ENCODE assay signal across 8 mouse cellular contexts in genomic region chr14:75016715-75017020, GRCm38 (mm10). TPM values are rescaled to one million over a fixed set of nuclear protein-coding genes. Genes with fewer than 3 reads are reported as not detected.
A peak's percentile ranks its signal among the peaks of the same experiment; 100 is the strongest.
DNase-seq lines count a peak whose midpoint lies in the region; ATAC-seq and TF ChIP-seq lines count a peak whose summit lies in the region.

No protein-coding gene starts in this region.

- H3K36me3 ChIP-seq in heart, embryonic 14.5 days (ENCODE audit: control insufficient read depth, insufficient read depth, low read length) = no peaks in the 10 kb centered on the region
- no peaks in the 10 kb centered on the region for H3K36me3 ChIP-seq in hindbrain, embryonic 16.5 days (ENCODE audit: control insufficient read depth, insufficient read depth, low read length)
- H3K36me3 ChIP-seq in midbrain, embryonic 12.5 days = no peaks in the 10 kb centered on the region

- H3K4me3 ChIP-seq in heart, embryonic 14.5 days (ENCODE audit: control insufficient read depth in 1 of 2, insufficient read depth in 1 of 2, low read depth in 1 of 2, low read length in 2 of 2) = peak overlapping the region; percentile 77 to 93
- H3K4me3 ChIP-seq in bone marrow, adult 2 months (replicated peaks; ENCODE audit: control insufficient read depth, low read depth, low read length) = peak overlapping the region; percentile 81
- peak overlapping the region; percentile 53 for H3K4me3 ChIP-seq in hindbrain, embryonic 16.5 days (ENCODE audit: low read length)
- H3K4me3 ChIP-seq in midbrain, embryonic 12.5 days = peak overlapping the region; percentile 55

- H3K27me3 ChIP-seq in heart, embryonic 14.5 days (ENCODE audit: control insufficient read depth, insufficient read depth, low read length) = no peaks in the 10 kb centered on the region
- H3K27me3 ChIP-seq in hindbrain, embryonic 16.5 days (replicated peaks; ENCODE audit: control insufficient read depth, insufficient read depth, low read length) = 0 out of 2 replicates have a peak, but pooled peaks cover 3% of the 10 kb centered on the region
- H3K27me3 ChIP-seq in midbrain, embryonic 12.5 days = peaks cover 9% of the 10 kb centered on the region

- no peak overlapping the region; a peak in 1 of 4 replicates for H3K27ac ChIP-seq in heart, embryonic 14.5 days (replicated peaks in 1 of 2; ENCODE audit: control insufficient read depth in 1 of 2, insufficient read depth in 1 of 2, low read depth in 2 of 2, low read length in 2 of 2)
- peak overlapping the region; percentile 76 for H3K27ac ChIP-seq in bone marrow, adult 2 months (ENCODE audit: control insufficient read depth, insufficient read depth, low read depth, low read length, poor library complexity)
- H3K27ac ChIP-seq in hindbrain, embryonic 16.5 days (ENCODE audit: low read depth, low read length) = no peak overlapping the region
- H3K27ac ChIP-seq in midbrain, embryonic 12.5 days (replicated peaks) = no peak overlapping the region

- peak overlapping the region; percentile 92 for H3K4me2 ChIP-seq in heart, embryonic 14.5 days (ENCODE audit: low read length)
- peak overlapping the region; percentile 98 for H3K4me2 ChIP-seq in hindbrain, embryonic 16.5 days (ENCODE audit: low read length)
- peak overlapping the region; percentile 96 for H3K4me2 ChIP-seq in midbrain, embryonic 12.5 days (replicated peaks)

- H3K4me1 ChIP-seq in heart, embryonic 14.5 days (ENCODE audit: control insufficient read depth in 2 of 2, insufficient read depth in 2 of 2, low read length in 2 of 2) = peaks cover 9 to 27% of the 10 kb centered on the region in 2 experiments
- H3K4me1 ChIP-seq in bone marrow, adult 2 months (ENCODE audit: control insufficient read depth, insufficient read depth, low read length) = peaks cover 3% of the 10 kb centered on the region; the same call in 1 of the 2 replicates
- H3K4me1 ChIP-seq in hindbrain, embryonic 16.5 days (ENCODE audit: control insufficient read depth, insufficient read depth, low read depth, low read length) = peaks cover 3% of the 10 kb centered on the region; the same call in 1 of the 2 replicates
- H3K4me1 ChIP-seq in midbrain, embryonic 12.5 days = peaks cover 6% of the 10 kb centered on the region

- no peaks in the 10 kb centered on the region for H3K9me3 ChIP-seq in heart, embryonic 14.5 days (ENCODE audit: control insufficient read depth, low read length)
- H3K9me3 ChIP-seq in hindbrain, embryonic 16.5 days (ENCODE audit: control insufficient read depth, low read length) = no peaks in the 10 kb centered on the region
- no peaks in the 10 kb centered on the region for H3K9me3 ChIP-seq in midbrain, embryonic 12.5 days

- WGBS in heart, embryonic 14.5 days = 73% methylated on average over 9 of the region's 9 CpGs
- 37% methylated on average over 9 of the region's 9 CpGs for WGBS in bone marrow, adult 2 months
- WGBS in hindbrain, embryonic 16.5 days = 77% methylated on average over 9 of the region's 9 CpGs
- WGBS in midbrain, embryonic 12.5 days = 78% methylated on average over 9 of the region's 9 CpGs

- DNase-seq in heart, postnatal 10 days = no peak
- DNase-seq in frontal cortex, postnatal 25 days (ENCODE audit: low spot score in 2 of 2) = no peak
- DNase-seq in adrenal gland, postnatal 14 days = no peak
- no peak for DNase-seq in frontal cortex, postnatal 14 days (ENCODE audit: low spot score in 2 of 2)

- no peak for TF ChIP-seq POLR2A in bone marrow, adult 2 months (IDR thresholded peaks at IDR 0.05; ENCODE audit: borderline replicate concordance, control insufficient read depth, low read depth, low read length)

- peak overlapping the region; percentile 84 for H3K9ac ChIP-seq in heart, embryonic 14.5 days (ENCODE audit: low read length)
- H3K9ac ChIP-seq in hindbrain, embryonic 16.5 days (ENCODE audit: low read depth, low read length) = no peak overlapping the region
- H3K9ac ChIP-seq in midbrain, embryonic 12.5 days (replicated peaks) = 0 out of 2 replicates have a peak overlapping the region, but pooled peaks have one; percentile 72

- ATAC-seq in heart, embryonic 14.5 days (ENCODE audit: insufficient number of reproducible peaks, insufficient read depth, low FRiP score, low read depth) = no peak
- ATAC-seq in hindbrain, embryonic 16.5 days = no peak
- no peak for ATAC-seq in midbrain, embryonic 12.5 days (ENCODE audit: low FRiP score, low read depth)

- intact Hi-C loops in heart, postnatal 10 days (cut with DNase I) = no loop called here

- no peak for TF ChIP-seq CTCF in bone marrow, adult 2 months (IDR thresholded peaks at IDR 0.05; ENCODE audit: control insufficient read depth, insufficient read depth, low read length)

RNA-seq across cellular contexts. Expression of gene Rubcnl, which starts 0.8 kb away (rescaled TPM):
- 1.6 and 1.8 TPM in 2 replicates for polyA plus RNA-seq in heart, embryonic 14.5 days (2014; fragmentation: Nextera tagmentation; extraction: Ambion mirVana)
- 1 to 10 TPM in 1 of 2 experiments, under 1 TPM in 1; 0.69 to 1.2 TPM for total RNA-seq in heart, postnatal 10 days (2021)
- polyA plus RNA-seq in bone marrow, adult 2 months (2011; ENCODE audit: insufficient read depth, insufficient read length, low replicate concordance, missing spikeins) = 8.8 and 14.0 TPM in 2 replicates
- 0.29 and 0.31 TPM in 2 replicates for polyA plus RNA-seq in hindbrain, embryonic 16.5 days (2015; fragmentation: Nextera tagmentation; extraction: Ambion mirVana)
- polyA plus RNA-seq in midbrain, embryonic 12.5 days (2016; fragmentation: Nextera tagmentation; extraction: Ambion mirVana) = 0.13 and 0.22 TPM in 2 replicates
- total RNA-seq in adrenal gland, postnatal 14 days (2021) = 0.93 and 3.7 TPM in 2 replicates
